Mouse (Mus musculus) cerebellum, adult 18-20 months (tissue): Measurements from ENCODE around the gene Rasgrp1.

ENCODE experiments used
- DNase-seq, 2 experiments: peaks; one replicate each; pipeline ENCODE4 v3.0.0; 2021

Rasgrp1 gene

GRCm38 (mm10) chr2:117342547-117343239, at the start of gene Rasgrp1:
Rasgrp1 (minus strand) TSS chr2:117343001.
- peak in 1 of 2 experiments; percentile 6 for DNase-seq

- no peak for DNase-seq
These were observed 47.4 kb upstream of the Rasgrp1 start for GRCm38 (mm10) chr2:117389925-117390892.

GRCm38 (mm10) chr2:117389460-117389859, 46.7 kb upstream of the Rasgrp1 start:
- DNase-seq: no peak

- no peak for DNase-seq
These were observed 45.3 kb upstream of the Rasgrp1 start for GRCm38 (mm10) chr2:117388121-117388520.

- no peak for DNase-seq
These were observed 44.3 kb upstream of the Rasgrp1 start for GRCm38 (mm10) chr2:117386981-117387705.

- no peak for DNase-seq
These were observed 43.3 kb upstream of the Rasgrp1 start for GRCm38 (mm10) chr2:117386036-117386590.

- DNase-seq: peak; percentile 6 to 22
These were observed 38.5 kb upstream of the Rasgrp1 start for GRCm38 (mm10) chr2:117381314-117381713.

- no peak for DNase-seq
These were observed 31.6 kb upstream of the Rasgrp1 start for GRCm38 (mm10) chr2:117374293-117374830.

- no peak for DNase-seq
These were observed 28.9 kb upstream of the Rasgrp1 start for GRCm38 (mm10) chr2:117371706-117372105.

GRCm38 (mm10) chr2:117366478-117366877, 23.7 kb upstream of the Rasgrp1 start:
- no peak for DNase-seq

- no peak for DNase-seq
These were observed 21.3 kb upstream of the Rasgrp1 start for GRCm38 (mm10) chr2:117364056-117364455.

- DNase-seq: no peak
These were observed 15.1 kb upstream of the Rasgrp1 start for GRCm38 (mm10) chr2:117357939-117358338.

- DNase-seq: no peak
These were observed 9.7 kb upstream of the Rasgrp1 start for GRCm38 (mm10) chr2:117352305-117353123.

GRCm38 (mm10) chr2:117350138-117350537, 7.3 kb upstream of the Rasgrp1 start:
- no peak for DNase-seq

GRCm38 (mm10) chr2:117343240-117343624, 431 bp upstream of the Rasgrp1 start:
- DNase-seq: no peak

- DNase-seq: peak in 1 of 2 experiments; percentile 47
These were observed 683 bp downstream of the Rasgrp1 start for GRCm38 (mm10) chr2:117342090-117342546.

GRCm38 (mm10) chr2:117338501-117338900, 4.3 kb downstream of the Rasgrp1 start:
- no peak for DNase-seq

GRCm38 (mm10) chr2:117337902-117338301, 4.9 kb downstream of the Rasgrp1 start:
- DNase-seq: no peak

GRCm38 (mm10) chr2:117336946-117337665, 5.7 kb downstream of the Rasgrp1 start:
- no peak for DNase-seq

- no peak for DNase-seq
These were observed 7.1 kb downstream of the Rasgrp1 start for GRCm38 (mm10) chr2:117335552-117336188.
